Mouse (Mus musculus) C2C12 (cell line): ENCODE results near the gene Uqcr10. TPM values are rescaled to one million over a fixed set of nuclear protein-coding genes. Genes with fewer than 3 reads are reported as not detected.

Source experiments
- H3K27me3 ChIP-seq: one replicate; pipeline ENCODE4 v1.6.1; 2011; ENCODE audit not compliant: control insufficient read depth, insufficient read depth, insufficient read length
- H3K36me3 ChIP-seq: one replicate; pipeline ENCODE4 v1.6.1; 2011; ENCODE audit not compliant: control insufficient read depth, insufficient read depth
- H3K4me3 ChIP-seq: one replicate; pipeline ENCODE4 v1.5.1; 2011; ENCODE audit warnings: mild to moderate bottlenecking, control low read depth; ENCODE audit not compliant: poor library complexity, insufficient read depth, severe bottlenecking
- H3K79me2 ChIP-seq: one replicate; pipeline ENCODE4 v1.6.1; 2011; ENCODE audit not compliant: control insufficient read depth, insufficient read depth
- H3K79me3 ChIP-seq: one replicate; pipeline ENCODE4 v1.6.1; 2011; ENCODE audit warnings: low read depth, control low read depth
- H3ac ChIP-seq: one replicate; pipeline ENCODE3; 2011; ENCODE audit warnings: low read depth; ENCODE audit not compliant: control insufficient read depth, insufficient read length
- CEBPB ChIP-seq: IDR thresholded peaks from one replicate; pipeline ENCODE4 v1.6.1; 2011; ENCODE audit warnings: low read depth, mild to moderate bottlenecking, control low read depth, moderate library complexity
- CTCF ChIP-seq: IDR thresholded peaks from one replicate; pipeline ENCODE4 v1.5.1; 2011; ENCODE audit not compliant: control insufficient read depth, insufficient read depth, insufficient read length
- FOSL1 ChIP-seq: IDR thresholded peaks from one replicate; pipeline ENCODE4 v1.8.0; 2011; ENCODE audit warnings: mild to moderate bottlenecking, low read length; ENCODE audit not compliant: poor library complexity, insufficient read depth, severe bottlenecking
- MAX ChIP-seq: IDR thresholded peaks from one replicate; pipeline ENCODE4 v1.6.1; 2011; ENCODE audit warnings: mild to moderate bottlenecking, control low read depth
- MYOD1 ChIP-seq: IDR thresholded peaks from one replicate; pipeline ENCODE4 v1.6.1; 2011; ENCODE audit warnings: low read depth; ENCODE audit not compliant: control insufficient read depth, insufficient read length
- MYOG ChIP-seq: IDR thresholded peaks from one replicate; pipeline ENCODE4 v1.6.1; 2011; ENCODE audit not compliant: control insufficient read depth, insufficient read length; ENCODE audit errors: extremely low read depth
- USF1 ChIP-seq: IDR thresholded peaks from one replicate; pipeline ENCODE4 v1.6.1; 2011; ENCODE audit warnings: low read depth, mild to moderate bottlenecking, control low read depth, moderate library complexity
- polyA plus RNA-seq: library from polyadenylated mRNA; unstranded; fragments of >200 nt; fragmentation: generic; extraction: Trizol; gene quantifications from one replicate; pipeline ENCODE4 v1.2.1, GENCODE M21; 2012; ENCODE audit warnings: missing spikeins

Gene Uqcr10
- polyA plus RNA-seq, 1 experiment, result 905 TPM

DNA sequence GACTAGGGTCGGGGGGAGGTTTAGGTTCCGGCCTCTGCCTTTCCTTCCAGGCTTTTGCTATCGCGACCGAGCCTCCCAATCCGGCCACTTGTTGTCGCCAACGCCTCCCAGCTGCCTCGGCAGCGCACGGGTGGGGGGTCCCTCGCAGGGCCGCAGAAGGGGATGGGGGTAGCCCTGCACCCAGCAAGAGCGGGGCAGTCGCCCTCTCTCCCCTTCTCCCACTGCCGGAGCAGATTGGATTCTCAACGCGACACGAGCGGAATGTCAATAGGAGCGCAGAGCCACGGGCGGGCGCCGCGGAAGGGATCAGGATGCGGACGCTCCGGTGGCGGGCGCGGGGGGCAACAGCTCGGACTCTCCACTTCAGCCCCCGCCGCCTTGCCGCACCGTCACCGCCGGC is 41.8 kb upstream of the Uqcr10 start:
- no peak overlapping the region for H3K4me3 ChIP-seq

DNA sequence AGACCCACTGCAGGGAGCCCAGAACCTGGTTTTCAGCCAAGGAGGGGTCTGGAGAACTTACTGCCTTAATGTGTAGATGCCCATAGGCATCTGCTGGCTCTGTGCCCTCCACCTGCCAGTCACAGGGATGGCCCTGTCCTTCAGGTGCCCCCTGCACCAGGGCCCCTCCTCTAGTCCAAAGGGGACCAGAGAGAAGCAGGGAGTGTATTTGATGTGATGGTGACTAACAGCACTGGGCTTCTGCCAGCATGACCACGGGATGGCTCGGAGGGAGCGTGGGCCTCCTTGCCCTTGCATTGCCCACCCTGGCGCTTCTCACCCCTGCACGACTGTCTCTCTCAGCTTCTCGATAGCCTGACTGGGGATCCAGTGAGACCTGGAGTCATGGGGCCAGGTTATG is 40.5 kb upstream of the Uqcr10 start:
- Histone ChIP-seq H3K79me3 (no peaks in the 10 kb centered on the region), H3K4me3 (no peak overlapping the region), H3ac (no peak overlapping the region), H3K79me2 (no peaks in the 10 kb centered on the region), H3K27me3 (peaks cover 89% of the 10 kb centered on the region), H3K36me3 (no peaks in the 10 kb centered on the region)
- TF ChIP-seq MYOG (no peak), FOSL1 (no peak), CEBPB (no peak), CTCF (no peak), MYOD1 (no peak), MAX (no peak)

More for the DNA sequence above, 41.8 kb upstream of the Uqcr10 start:
- TF ChIP-seq FOSL1 (no peak), CEBPB (no peak), USF1 (no peak), MYOD1 (no peak), MAX (no peak), MYOG (no peak), CTCF (no peak)
- Histone ChIP-seq H3K27me3 (peaks cover 84% of the 10 kb centered on the region), H3K36me3 (no peaks in the 10 kb centered on the region), H3K79me3 (no peaks in the 10 kb centered on the region), H3K79me2 (no peaks in the 10 kb centered on the region), H3ac (no peak overlapping the region)

DNA sequence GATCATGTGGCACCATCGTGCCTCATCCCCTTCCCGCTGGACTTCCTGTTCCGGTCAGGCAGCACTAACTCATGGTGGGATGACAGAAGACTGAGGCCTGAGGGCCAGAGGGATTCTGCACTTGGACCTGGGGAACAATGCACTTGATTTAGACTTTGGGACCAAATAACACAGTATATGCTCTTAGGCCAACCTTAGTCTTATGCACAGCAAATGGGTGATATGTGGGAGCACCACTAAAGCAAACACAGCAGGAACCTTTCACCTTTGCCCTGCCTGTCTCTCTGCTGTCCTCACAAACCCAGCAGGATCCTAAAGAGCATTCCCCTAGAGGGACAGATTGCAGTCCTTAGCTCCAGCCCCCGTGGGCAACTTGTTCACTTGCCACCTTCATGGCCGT is 36.6 kb upstream of the Uqcr10 start:
- H3K36me3 ChIP-seq, result no peaks in the 10 kb centered on the region
- H3K79me3 ChIP-seq, result no peaks in the 10 kb centered on the region
- no peak overlapping the region for H3ac ChIP-seq
- no peak for TF ChIP-seq MAX
- no peak for TF ChIP-seq CEBPB
- no peak for TF ChIP-seq FOSL1
- TF ChIP-seq MYOG, result no peak
- TF ChIP-seq MYOD1, result no peak
- TF ChIP-seq USF1, result no peak
- TF ChIP-seq CTCF, result no peak
- H3K27me3 ChIP-seq, result peaks cover 51% of the 10 kb centered on the region
- no peak overlapping the region for H3K4me3 ChIP-seq
- no peaks in the 10 kb centered on the region for H3K79me2 ChIP-seq

DNA sequence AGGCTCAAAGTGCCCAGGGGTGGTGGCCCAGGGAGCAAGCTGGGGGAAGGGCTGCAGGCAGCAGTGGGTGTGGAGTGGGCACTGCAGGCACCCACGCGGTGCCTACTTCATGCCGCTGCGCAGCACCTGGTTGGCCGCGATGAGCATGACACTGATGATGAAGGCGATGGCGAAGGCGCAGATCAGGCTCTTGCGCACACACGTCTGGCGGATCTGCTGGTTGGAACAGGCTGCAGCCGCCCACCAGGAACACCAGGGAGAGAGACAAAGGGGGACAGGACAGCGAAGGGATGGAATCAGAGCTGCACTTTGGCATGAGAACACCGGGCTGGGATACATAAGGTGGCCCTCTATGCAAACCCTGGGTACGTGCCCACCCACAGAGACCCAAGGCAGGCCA is 34.6 kb upstream of the Uqcr10 start:
- Histone ChIP-seq H3K79me3 (no peaks in the 10 kb centered on the region), H3K79me2 (no peaks in the 10 kb centered on the region), H3K27me3 (peaks cover 31% of the 10 kb centered on the region), H3ac (no peak overlapping the region), H3K36me3 (no peaks in the 10 kb centered on the region), H3K4me3 (no peak overlapping the region)
- TF ChIP-seq MYOD1 (no peak), MAX (no peak), USF1 (no peak), CTCF (no peak), FOSL1 (no peak), MYOG (no peak), CEBPB (no peak)

DNA sequence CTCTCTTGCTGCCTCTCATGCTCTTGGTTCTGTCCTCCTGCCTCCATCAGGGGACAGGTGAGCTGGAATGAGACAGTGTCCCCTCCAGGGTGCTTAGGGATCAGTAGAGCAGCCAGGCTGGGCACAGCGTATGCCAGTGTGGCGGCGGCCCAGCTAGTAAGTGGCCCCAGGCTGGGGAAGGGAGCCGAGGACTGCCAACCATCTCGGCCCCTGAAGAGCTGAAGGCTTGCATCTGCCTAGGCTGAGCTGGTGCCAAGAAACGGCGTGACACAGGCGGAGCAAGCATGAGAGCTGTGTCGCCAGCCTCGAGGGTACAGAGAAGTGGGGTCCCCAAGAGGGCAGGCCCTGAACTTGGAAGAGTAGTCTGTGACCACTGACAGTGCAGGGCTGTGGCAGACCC is 33.5 kb upstream of the Uqcr10 start:
- Histone ChIP-seq H3K27me3 (peaks cover 20% of the 10 kb centered on the region), H3ac (no peak overlapping the region), H3K79me3 (no peaks in the 10 kb centered on the region), H3K79me2 (no peaks in the 10 kb centered on the region), H3K4me3 (no peak overlapping the region), H3K36me3 (no peaks in the 10 kb centered on the region)
- TF ChIP-seq CTCF, result no peak
- TF ChIP-seq MYOD1, result no peak
- TF ChIP-seq CEBPB, result no peak
- no peak for TF ChIP-seq MYOG
- no peak for TF ChIP-seq USF1
- TF ChIP-seq MAX, result no peak
- no peak for TF ChIP-seq FOSL1

DNA sequence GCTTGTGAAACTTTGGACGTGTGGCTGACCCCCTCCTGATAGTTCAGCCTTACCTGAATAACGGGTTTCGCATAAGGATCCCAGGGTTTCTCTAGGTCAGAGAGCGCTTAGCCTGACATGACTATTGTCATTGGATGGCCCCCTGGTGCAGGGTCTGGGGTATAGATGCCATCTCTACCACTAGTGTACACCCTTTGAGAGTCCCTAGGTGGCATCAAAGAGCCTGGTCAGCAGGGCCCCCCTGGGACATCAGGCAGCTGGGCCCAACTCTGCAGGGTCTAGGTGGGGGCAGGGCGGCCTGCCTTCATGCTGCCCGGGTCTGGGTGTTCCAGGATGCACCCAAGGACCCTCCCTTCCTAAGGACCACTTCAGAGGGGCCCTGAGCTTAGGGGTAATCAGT is 32.2 kb upstream of the Uqcr10 start:
- no peak for TF ChIP-seq MAX
- no peak for TF ChIP-seq FOSL1
- TF ChIP-seq MYOD1, result no peak
- no peak for TF ChIP-seq MYOG
- TF ChIP-seq USF1, result no peak
- TF ChIP-seq CEBPB, result no peak
- TF ChIP-seq CTCF, result no peak
- peaks cover 8% of the 10 kb centered on the region for H3K27me3 ChIP-seq
- no peaks in the 10 kb centered on the region for H3K79me3 ChIP-seq
- H3K79me2 ChIP-seq, result no peaks in the 10 kb centered on the region
- H3K36me3 ChIP-seq, result no peaks in the 10 kb centered on the region
- no peak overlapping the region for H3ac ChIP-seq
- no peak overlapping the region for H3K4me3 ChIP-seq
